Mouse (Mus musculus) kidney, embryonic 16.5 days (tissue): ENCODE measurements around the gene Ap4s1. TPM values are rescaled to one million over a fixed set of nuclear protein-coding genes. Genes with fewer than 3 reads are reported as not detected.
"Not testable (repeated sequence)": the region's sequence is repeated elsewhere in the genome, so short reads cannot be mapped to it uniquely, and the experiment has no call there.

Experiments used
- ATAC-seq: fragments of 200-750 bp; cut with Nextera tagmentation; 2 replicates; pipeline ENCODE4 v1.8.0; 2017; ENCODE audit warnings: moderate TSS enrichment; ENCODE audit not compliant: low FRiP score, low TSS enrichment
- H3K27ac ChIP-seq: fragments of 300-500 bp; sonication (generic); 2 replicates; pipeline ENCODE4 v1.5.1; 2014; ENCODE audit warnings: low read length
- H3K27me3 ChIP-seq: fragments of 300-500 bp; sonication (generic); 2 replicates; pipeline ENCODE4 v1.6.1; 2014; ENCODE audit warnings: low read length, control low read depth, mixed read lengths; ENCODE audit not compliant: insufficient read depth
- H3K36me3 ChIP-seq: fragments of 300-500 bp; sonication (generic); 2 replicates; pipeline ENCODE4 v1.6.1; 2014; ENCODE audit warnings: low read length, control low read depth, mixed read lengths; ENCODE audit not compliant: insufficient read depth
- H3K4me1 ChIP-seq: fragments of 300-500 bp; sonication (generic); 2 replicates; pipeline ENCODE4 v1.6.1; 2014; ENCODE audit warnings: low read length, control low read depth, mixed read lengths; ENCODE audit not compliant: insufficient read depth
- H3K4me2 ChIP-seq: fragments of 300-500 bp; sonication (generic); replicated peaks from 2 replicates; pipeline ENCODE4 v1.6.1; 2014; ENCODE audit warnings: low read depth, low read length
- H3K4me3 ChIP-seq: fragments of 300-500 bp; sonication (generic); 2 replicates; pipeline ENCODE4 v1.5.1; 2014; ENCODE audit warnings: mild to moderate bottlenecking, low read length
- H3K9ac ChIP-seq: fragments of 300-500 bp; sonication (generic); replicated peaks from 2 replicates; pipeline ENCODE4 v1.6.1; 2014; ENCODE audit warnings: low read length
- H3K9me3 ChIP-seq: fragments of 300-500 bp; sonication (generic); 2 replicates; pipeline ENCODE4 v1.6.1; 2016; ENCODE audit warnings: low read length, control low read depth
- WGBS: fragments of 180-500 bp; shearing (Covaris S2); extraction: QIAGEN DNeasy Blood & Tissue Kit; methylation state at CpG from one replicate; pipeline ENCODE4 v1.1.7; 2014; 5-methylcytosine and 5-hydroxymethylcytosine counted together
- polyA plus RNA-seq: library from polyadenylated mRNA; unstranded; fragments of >200 nt; fragmentation: Nextera tagmentation; extraction: Ambion mirVana; gene quantifications from 2 replicates; pipeline ENCODE4 v1.2.1, GENCODE M21; 2015

Gene Ap4s1
- polyA plus RNA-seq = 28.3 and 30.0 TPM in 2 replicates

DNA sequence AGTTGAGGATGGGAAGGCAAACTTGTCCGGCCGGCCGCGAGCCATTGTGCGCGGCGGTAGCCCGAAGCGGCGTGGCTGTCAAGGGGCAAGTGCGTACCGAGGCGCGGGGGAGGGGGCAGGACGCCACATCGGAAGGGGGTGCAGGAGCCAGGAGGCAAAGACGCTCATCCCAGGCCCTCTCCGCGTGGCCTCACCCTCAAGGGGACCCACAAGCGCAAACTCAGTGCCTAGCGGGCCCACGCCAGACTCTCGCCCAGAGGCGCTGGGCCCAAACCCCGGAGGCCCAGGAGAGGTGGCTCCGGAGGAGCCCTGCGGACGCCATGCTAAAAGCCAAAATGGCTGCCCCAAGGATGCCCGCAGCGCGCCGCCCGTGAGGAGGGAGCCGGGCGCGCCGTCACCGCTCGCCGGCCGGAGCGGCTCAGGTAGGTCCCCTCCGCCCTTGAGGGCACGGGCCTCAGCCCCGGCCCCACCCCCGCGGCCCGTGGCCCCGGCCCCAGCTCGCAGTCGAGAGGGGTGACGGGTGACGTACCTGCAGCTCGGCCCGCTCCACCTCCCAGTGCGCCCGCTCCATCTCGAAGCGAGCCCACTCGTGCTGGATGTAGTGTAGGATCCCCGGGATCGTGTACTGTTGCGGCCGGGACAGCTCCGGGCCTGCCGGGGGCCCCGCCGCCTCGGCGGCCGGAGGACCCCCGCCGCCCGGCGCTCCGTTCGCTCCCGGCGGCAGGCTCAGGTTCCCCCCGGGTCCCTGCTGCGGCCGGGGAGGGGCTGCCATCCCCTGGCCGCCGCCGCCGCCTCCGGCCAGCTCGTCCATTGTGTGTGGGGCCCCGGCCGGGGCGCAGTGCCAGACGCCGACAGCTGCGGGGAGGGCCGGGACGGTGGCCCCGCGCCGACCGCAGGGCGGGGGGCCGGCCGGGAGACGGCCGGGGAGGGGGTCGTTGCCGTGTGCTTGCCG lies at the start of gene Ap4s1:
Gene Ap4s1 (plus strand): TSS at position 141 of the 952 bp plus-strand sequence.
- under 1% methylated on average over 90 of the region's 108 CpGs for WGBS
- H3K4me1 ChIP-seq = peaks cover 27% of the 10 kb centered on the region
- H3K9me3 ChIP-seq = no peaks in the 10 kb centered on the region
- H3K36me3 ChIP-seq = no peaks in the 10 kb centered on the region
- H3K27ac ChIP-seq = peak within 1 kb of the TSS; percentile 99
- H3K27me3 ChIP-seq = no peaks in the 10 kb centered on the region
- H3K4me2 ChIP-seq = peak within 1 kb of the TSS; percentile 60
- peak within 1 kb of the TSS; percentile 100 for H3K9ac ChIP-seq
- ATAC-seq = peak; percentile 81
- peak within 1 kb of the TSS; percentile 97 for H3K4me3 ChIP-seq

DNA sequence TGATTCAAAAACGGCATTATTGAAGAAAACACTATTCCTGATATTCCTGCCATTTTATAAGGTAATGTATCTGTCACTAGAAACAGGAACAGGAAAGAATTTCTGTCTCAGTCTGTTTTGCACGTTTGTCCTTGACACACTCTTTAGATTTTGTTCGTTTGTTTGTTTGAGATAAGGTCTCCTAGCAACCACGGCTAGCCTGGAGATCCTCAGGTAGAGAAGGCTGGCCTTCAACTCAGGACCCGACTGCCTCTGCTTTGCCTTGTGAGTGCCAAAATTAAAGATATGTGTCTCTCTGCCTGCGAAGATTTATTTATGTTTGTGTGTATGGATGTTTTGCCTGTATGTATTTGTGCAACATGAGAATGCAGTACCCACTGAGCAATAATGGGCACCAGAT lies 49.0 kb upstream of the Ap4s1 start:
- no peak for ATAC-seq
- 65% methylated on average over 6 of the region's 6 CpGs for WGBS
- Histone ChIP-seq H3K4me2 (no peak overlapping the region), H3K4me1 (no peaks in the 10 kb centered on the region), H3K9me3 (no peaks in the 10 kb centered on the region), H3K9ac (no peak overlapping the region), H3K36me3 (peaks cover 8% of the 10 kb centered on the region), H3K27me3 (no peaks in the 10 kb centered on the region), H3K4me3 (no peak overlapping the region), H3K27ac (no peak overlapping the region)

DNA sequence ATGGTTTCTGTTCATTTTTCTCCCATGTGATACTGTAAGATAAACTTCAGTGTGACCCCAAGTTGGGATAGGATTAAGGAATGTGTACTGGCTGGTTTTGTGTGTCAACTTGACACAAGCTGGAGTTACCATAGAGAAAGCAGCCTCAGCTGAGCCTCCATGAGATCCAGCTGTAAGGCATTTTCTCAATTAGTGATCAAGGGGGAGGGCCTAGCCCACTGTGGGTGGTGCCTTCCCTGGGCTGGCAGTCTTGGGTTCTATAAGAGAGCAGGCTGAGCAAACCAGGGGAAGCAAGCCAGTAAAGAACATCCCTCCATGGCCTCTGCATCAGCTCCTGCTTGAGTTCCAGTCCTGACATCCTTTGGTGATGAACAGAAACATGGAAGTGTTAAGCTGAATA lies 41.4 kb upstream of the Ap4s1 start:
- ATAC-seq, H3K4me3 ChIP-seq, H3K4me2 ChIP-seq, H3K9ac ChIP-seq, H3K9me3 ChIP-seq, H3K4me1 ChIP-seq, H3K27ac ChIP-seq, H3K27me3 ChIP-seq: not testable (repeated sequence)
- peaks cover 31% of the 10 kb centered on the region for H3K36me3 ChIP-seq

DNA sequence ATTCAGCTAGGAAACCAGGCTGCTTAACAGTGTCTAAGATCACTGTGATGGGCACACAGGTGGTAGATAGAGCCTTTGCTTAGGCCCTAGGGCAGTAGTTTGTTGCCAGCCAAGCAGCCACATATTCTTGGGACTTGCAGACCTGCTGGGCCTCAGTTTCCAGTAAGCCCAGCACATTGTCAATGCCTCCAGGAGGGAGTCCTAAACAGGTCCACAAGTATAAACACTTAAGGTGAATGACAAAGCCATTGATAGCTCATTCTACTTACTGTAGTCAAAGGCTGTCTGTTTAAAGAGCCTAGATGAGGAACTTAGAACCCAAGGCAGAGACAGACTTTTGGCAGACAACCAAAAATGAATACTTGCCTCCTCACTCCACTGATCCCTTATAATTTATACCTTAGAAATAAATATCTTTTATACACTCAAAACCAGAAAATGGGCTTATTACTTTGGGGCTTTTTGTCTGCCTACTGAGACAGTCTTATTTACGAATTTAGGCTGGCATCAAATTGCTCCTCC lies 34.8 kb upstream of the Ap4s1 start:
- no peak for ATAC-seq
- Histone ChIP-seq H3K36me3 (peaks cover 14% of the 10 kb centered on the region), H3K9ac (no peak overlapping the region), H3K27ac (no peak overlapping the region), H3K9me3 (no peaks in the 10 kb centered on the region), H3K27me3 (no peaks in the 10 kb centered on the region), H3K4me3 (no peak overlapping the region), H3K4me2 (no peak overlapping the region), H3K4me1 (no peaks in the 10 kb centered on the region)
- 54% methylated on average over 1 of the region's 1 CpGs for WGBS

DNA sequence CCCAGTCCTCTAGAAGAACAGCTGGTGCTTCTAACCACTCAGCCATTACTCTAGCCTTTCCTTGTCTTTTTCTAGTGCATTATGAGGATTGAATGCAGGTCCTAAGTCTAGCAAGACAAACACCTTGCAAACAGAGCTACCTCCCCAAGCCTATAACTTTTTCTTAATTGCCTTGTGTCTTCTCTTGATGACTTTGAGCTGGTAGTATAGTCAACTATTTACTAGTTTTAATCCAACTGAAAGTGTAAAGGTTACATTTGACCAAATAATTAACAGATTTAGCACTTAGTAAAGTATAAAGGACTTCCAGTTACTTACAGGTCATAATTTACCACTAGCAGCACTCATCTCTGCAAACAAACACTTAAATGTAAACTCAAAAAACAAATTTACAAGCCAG lies 27.8 kb upstream of the Ap4s1 start:
- H3K27ac ChIP-seq = peak overlapping the region; percentile 36; the same call in 1 of the 2 replicates
- ATAC-seq = peak; percentile 58

DNA sequence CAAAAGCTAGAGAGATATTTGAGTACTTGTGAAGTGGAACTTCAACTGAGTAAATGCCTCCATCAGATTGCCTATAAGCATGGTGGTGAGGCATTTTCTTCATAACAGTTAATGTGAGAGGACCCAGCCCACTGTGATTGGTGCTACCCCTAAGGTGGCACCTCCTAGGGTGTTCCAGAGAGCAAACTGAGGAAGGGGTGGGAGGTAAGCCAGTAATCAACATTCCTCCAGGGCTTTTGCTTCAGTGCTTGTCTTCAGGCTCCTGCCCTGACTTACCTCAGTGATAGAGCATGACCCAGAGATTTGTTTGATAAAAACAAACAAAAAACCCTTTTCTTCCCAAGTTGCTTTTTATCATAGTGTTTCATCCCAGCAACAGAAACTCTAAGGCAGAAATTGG lies 26.9 kb upstream of the Ap4s1 start:
- no peaks in the 10 kb centered on the region for H3K9me3 ChIP-seq
- no peak overlapping the region for H3K4me3 ChIP-seq
- H3K27ac ChIP-seq = peak overlapping the region; percentile 65
- no peak overlapping the region for H3K4me2 ChIP-seq
- ATAC-seq = no peak
- peaks cover 19% of the 10 kb centered on the region for H3K4me1 ChIP-seq
- no peak overlapping the region for H3K9ac ChIP-seq
- H3K27me3 ChIP-seq = no peaks in the 10 kb centered on the region
- no peaks in the 10 kb centered on the region for H3K36me3 ChIP-seq

More for the DNA sequence above, 27.8 kb upstream of the Ap4s1 start:
- Histone ChIP-seq H3K27me3 (no peaks in the 10 kb centered on the region), H3K4me3 (no peak overlapping the region), H3K4me2 (no peak overlapping the region), H3K9me3 (no peaks in the 10 kb centered on the region), H3K9ac (no peak overlapping the region), H3K36me3 (no peaks in the 10 kb centered on the region), H3K4me1 (peaks cover 16% of the 10 kb centered on the region)

DNA sequence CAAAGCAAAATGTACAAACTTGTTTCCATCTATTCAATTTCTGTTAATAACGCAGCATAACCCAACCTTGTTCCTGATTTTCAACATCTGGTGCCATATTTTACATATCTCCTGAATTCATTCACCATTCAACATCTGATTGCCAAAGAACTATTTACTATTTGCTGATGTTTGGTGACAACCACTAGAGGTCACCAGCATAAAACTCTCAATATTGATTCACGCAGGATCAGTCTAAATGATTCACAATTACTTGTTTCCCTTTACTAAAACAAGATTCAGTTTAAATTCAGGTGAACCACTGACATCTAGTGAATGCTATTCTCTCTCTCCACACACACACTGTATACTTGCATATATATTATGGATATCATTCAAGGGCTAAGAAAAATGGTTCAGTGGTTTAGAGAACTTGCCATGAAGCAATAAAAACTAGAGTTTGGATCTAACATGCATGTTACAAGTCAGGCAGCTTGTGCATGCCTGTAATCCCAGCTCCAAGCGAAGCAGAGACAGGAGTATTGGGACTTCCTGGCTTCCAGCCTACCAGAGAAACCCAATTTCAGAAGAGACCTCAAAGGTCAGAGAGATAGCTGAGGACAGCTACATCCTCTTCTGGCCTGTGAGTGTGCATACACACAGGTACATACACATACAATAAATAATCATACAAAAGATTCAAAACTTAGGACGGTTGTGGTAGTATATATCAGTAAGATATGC lies 24.0 kb upstream of the Ap4s1 start:
- Histone ChIP-seq H3K27ac (no peak overlapping the region), H3K36me3 (no peaks in the 10 kb centered on the region), H3K27me3 (no peaks in the 10 kb centered on the region), H3K4me2 (no peak overlapping the region), H3K9me3 (no peaks in the 10 kb centered on the region), H3K4me3 (no peak overlapping the region), H3K4me1 (peaks cover 24% of the 10 kb centered on the region), H3K9ac (no peak overlapping the region)
- no peak for ATAC-seq
- WGBS = 77% methylated on average over 4 of the region's 4 CpGs

DNA sequence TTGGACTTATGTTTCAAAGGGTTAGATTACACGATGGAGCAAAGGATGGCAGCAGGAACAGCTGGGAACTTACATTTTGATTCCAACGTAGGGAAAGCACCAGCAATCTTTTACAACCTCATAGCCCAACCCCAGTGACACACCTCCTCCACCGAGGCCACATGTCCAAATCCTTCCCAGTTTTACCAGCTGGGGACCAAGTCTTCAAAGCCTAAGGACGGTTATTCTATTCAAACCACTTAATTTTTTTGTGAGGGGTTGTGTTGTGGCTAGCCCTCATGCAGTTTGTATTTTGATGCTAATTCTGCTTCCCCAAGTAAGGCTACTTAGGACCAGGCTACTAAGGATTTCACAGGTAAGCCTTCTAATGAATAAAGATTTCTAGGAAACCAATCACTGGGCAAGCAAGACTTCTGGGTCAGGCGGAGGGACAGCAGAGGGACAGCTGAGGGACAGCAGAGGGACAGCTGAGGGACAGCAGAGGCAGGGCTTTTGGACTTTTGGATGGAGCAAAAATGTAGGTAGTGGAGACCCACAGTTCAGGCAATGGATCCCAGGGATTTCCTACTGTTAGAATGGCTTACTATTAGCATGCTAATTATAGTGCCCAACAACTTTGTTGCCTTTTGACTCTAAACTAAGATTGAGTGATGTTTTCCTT lies 19.5 kb upstream of the Ap4s1 start:
- Histone ChIP-seq H3K9me3 (no peaks in the 10 kb centered on the region), H3K4me3 (no peak overlapping the region), H3K4me1 (peaks cover 22% of the 10 kb centered on the region), H3K9ac (no peak overlapping the region), H3K36me3 (no peaks in the 10 kb centered on the region), H3K4me2 (no peak overlapping the region), H3K27ac (no peak overlapping the region), H3K27me3 (no peaks in the 10 kb centered on the region)
- WGBS = 35% methylated on average over 5 of the region's 5 CpGs
- no peak for ATAC-seq

DNA sequence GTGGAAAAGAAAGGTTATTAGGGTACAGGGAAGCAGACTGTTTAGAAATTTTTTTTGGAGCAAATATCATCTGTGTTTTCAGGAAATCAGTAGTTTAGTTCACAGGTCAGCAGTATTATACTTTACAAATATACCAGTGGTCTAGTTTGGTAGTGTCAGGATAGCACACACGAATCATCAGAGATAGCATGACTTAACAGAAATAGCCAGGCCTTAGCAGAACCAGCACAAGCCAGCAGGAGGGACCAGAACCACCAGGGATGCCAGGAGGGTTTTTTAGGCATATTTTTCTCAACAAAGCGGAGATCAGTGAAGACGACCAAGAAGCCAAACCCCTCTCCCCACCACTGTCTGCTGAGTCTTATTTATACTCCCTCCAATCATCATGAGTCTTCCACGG lies 17.6 kb upstream of the Ap4s1 start:
- Histone ChIP-seq H3K9me3 (no peaks in the 10 kb centered on the region), H3K36me3 (no peaks in the 10 kb centered on the region), H3K27ac (no peak overlapping the region), H3K4me2 (no peak overlapping the region), H3K27me3 (no peaks in the 10 kb centered on the region), H3K9ac (no peak overlapping the region), H3K4me3 (no peak overlapping the region), H3K4me1 (peaks cover 19% of the 10 kb centered on the region)
- WGBS = 67% methylated on average over 4 of the region's 4 CpGs
- ATAC-seq = no peak
